Mouse (Mus musculus) spleen, embryonic (tissue): ENCODE results near the gene Gm44973.

Source experiments
- CTCF ChIA-PET: fragments of 350-600 bp; sonication (Branson Sonifier 250); formaldehyde crosslinking; loops from one replicate; lab custom pipeline; 2022; lab: Charles Lee

The Gm44973 gene

GRCm38 (mm10) chr7:5016057-5016456, 761 bp downstream of the Gm44973 start:
- CTCF ChIA-PET = interaction anchor here (0.8 to 1.2 kb wide), 3 partner anchors 31 to 109 kb away, joined by 3 to 4 read pairs (median 3); partner anchors contain the start of genes Rasl2-9 and U2af2

DNA sequence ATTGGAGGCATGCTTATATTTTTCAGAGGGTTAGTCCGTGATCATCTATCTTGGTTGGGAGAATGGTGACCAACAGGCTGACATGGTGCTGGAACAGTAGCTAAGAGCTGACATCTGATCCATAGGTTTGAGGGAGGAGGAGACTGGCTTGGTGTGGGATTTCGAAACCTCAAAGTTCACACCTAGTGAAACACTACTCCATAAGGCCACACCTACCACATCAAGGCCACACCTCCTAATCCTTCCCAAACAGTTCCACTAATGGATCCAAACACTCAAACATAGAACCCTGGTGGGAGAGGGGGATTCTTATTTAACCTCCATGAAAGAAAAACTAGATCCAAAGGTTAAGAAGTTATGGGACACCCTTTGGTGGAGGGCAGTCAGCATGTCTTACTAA, 1.6 kb downstream of the Gm44973 start:
- CTCF ChIA-PET = interaction anchor here (1.0 to 1.2 kb wide), 2 partner anchors 30 to 45 kb away, joined by 3 read pairs; partner anchors contain the start of gene U2af2

DNA sequence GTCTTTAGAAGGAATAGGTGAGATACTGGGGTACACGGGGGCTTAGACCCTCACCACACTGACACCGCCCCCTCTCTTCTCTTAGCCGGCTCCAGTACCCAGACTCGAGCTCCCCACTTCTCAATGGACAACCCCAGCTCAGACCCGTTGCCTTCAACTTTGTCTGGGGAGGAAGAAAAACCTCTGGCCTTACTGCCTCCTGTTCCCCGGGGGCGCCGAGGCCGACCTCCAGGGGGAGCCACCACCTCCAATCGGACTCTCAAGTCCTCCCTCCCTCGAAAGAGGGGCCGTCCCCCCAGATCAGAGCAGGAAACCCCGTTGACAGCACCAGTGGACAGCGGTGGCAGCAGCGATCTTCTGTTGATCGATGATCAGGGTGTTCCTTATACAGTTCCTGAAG, 2.1 kb downstream of the Gm44973 start:
- CTCF ChIA-PET = no interaction called here

DNA sequence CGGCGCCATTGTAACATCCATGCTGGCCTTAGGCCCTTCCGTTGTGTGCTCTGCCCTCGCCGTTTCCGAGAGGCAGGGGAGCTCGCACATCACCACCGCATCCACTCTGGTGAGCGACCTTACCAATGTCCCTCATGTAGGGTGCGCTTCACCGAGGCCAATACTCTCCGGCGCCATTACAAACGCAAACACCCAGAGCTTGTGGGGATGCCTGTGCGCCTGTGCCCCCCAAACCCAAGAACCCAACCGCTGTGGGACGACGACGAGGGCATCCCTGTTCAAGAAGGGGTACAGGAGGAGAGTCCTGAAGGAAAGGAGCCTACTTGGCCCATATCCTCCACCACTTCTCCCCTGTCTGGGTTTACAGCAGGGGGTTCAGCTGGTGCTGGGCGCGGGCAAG, 2.6 kb downstream of the Gm44973 start:
- CTCF ChIA-PET = interaction anchor here (0.5 kb wide), 1 partner anchor 44 kb away, joined by 3 read pairs; the partner anchor contains the start of gene U2af2

- CTCF ChIA-PET = interaction anchor here (0.7 to 1.2 kb wide), 3 partner anchors 32 to 1374 kb away, joined by 3 to 11 read pairs (median 4); partner anchors contain the start of genes Cnot3 and Zfp580
Measured at GRCm38 (mm10) chr7:5019576-5019975, 4.3 kb downstream of the Gm44973 start.

- CTCF ChIA-PET = interaction anchor here (0.7 to 1.2 kb wide), 3 partner anchors 31 to 1375 kb away, joined by 3 to 11 read pairs (median 4); partner anchors contain the start of genes Cnot3 and Zfp580
Measured at GRCm38 (mm10) chr7:5020000-5020681, 4.8 kb downstream of the Gm44973 start, which contains the start of the genes Zfp865 and Ccdc106. Zfp865 (plus strand) TSS chr7:5020376. Ccdc106 (plus strand) TSS chr7:5020553.

DNA sequence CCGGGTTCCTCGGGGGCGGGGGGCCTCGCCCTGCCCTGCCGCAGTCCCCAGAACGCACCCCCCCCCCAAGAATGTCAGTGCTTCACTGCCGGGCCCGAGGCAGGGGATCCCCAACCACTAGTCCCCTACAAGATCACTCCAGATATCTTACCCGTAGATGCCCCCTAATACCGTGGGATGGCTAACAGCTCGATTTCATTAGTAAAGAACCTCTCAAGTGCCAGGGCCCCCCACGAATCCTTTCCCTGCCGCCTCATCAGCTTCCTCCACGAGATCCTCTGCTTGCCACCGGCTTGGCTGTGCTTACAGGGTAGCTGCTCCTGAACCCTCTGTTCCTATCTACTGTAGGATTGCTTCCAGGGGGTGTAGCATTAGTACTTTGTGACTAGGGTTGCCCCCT, 5.4 kb downstream of the Gm44973 start:
- CTCF ChIA-PET = no interaction called here

DNA sequence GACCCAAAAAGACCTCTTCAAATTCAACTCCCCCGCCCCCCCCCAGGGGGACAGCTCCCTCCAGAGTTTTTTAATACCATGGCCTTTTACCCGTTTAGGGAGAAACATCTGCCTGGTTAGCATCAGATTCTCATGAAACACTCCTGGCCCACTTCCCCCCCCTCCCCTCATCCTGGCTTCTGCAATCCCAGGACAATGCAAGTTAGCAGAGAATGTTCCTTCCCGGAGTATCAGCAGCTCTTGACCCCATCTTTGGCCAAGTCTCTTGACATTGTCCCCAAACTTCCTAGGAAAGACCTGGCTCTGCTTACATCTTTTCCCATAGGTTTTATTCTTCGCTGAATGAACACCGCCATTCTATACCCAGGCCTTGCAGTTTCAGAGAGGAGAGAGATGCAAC, 5.9 kb downstream of the Gm44973 start:
- CTCF ChIA-PET = no interaction called here

- CTCF ChIA-PET = no interaction called here
Measured at GRCm38 (mm10) chr7:5029543-5029942, 14.2 kb downstream of the Gm44973 start.

- CTCF ChIA-PET = no interaction called here
Measured at GRCm38 (mm10) chr7:5029946-5030345, 14.7 kb downstream of the Gm44973 start.

GRCm38 (mm10) chr7:5030554-5031275, 15.4 kb downstream of the Gm44973 start:
- CTCF ChIA-PET = no interaction called here

GRCm38 (mm10) chr7:5031496-5031895, 16.2 kb downstream of the Gm44973 start:
- CTCF ChIA-PET = no interaction called here

GRCm38 (mm10) chr7:5033818-5034217, 18.5 kb downstream of the Gm44973 start, which contains the start of gene 4632433K11Rik:
4632433K11Rik (plus strand) TSS chr7:5034118.
- CTCF ChIA-PET = interaction anchor here (0.5 kb wide), 1 partner anchor 48 kb away, joined by 7 read pairs; no protein-coding TSS in a partner anchor

DNA sequence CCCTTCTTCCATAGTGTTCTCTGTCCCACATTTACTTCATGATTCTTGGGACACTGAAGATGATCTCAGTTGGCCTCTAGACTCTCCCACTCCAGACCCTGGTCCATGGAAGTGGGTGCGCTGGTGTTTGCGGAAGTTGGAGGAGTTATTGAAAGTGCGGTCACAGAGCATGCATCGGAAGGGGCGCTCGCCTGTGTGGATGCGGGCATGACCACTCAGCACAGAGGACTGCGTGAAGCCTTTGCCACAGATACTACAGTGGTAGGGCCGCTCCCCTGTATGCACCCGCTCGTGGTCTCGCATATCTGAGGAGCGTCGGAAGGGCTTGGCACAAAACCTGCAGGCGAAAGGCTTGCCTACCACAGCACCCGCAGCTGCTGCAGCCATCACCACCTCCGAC, 20.3 kb downstream of the Gm44973 start:
- CTCF ChIA-PET = no interaction called here

DNA sequence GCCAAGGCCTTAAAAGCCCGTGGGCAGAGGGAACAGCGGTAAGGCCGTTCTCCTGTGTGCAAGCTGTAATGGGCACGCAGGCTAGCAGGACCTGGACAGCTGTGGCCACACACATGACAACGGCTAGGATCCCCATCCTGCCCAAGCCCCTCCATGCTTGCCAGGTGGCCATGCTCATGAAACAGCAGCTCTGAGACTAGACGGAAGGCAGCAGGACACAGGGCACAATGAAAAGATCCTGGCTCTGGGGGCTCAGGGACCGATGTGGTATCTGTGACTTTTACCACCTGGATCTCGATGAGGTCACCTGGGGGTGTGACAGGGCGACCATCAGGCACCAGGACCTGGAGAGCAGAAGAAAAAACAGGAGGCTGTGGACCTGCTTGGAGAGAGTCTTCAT, 20.8 kb downstream of the Gm44973 start:
- CTCF ChIA-PET = no interaction called here

DNA sequence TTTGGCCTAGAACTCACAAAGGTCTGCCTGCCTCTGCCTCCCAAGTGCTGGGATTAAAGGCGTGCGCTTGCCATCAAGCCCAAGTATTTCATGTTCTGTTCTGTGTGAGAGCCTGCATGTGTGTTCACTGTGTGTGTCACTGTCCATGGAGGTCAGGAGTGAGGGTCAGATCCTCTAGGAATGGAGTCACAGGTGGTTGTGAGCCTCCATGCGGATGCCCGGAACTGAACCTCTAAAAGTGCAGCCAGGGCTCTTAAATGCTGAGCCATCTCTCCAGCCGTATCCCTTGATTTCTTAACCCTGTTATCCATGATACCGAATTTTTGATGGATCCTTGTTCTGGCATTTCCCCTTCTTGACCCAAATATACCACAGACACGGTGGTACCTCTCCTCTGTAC, 21.7 kb downstream of the Gm44973 start:
- CTCF ChIA-PET = interaction anchor here (0.6 kb wide), 1 partner anchor 916 kb away, joined by 4 read pairs; no protein-coding TSS in a partner anchor

- CTCF ChIA-PET = interaction anchor here (0.6 to 1.3 kb wide), 2 partner anchors 22 to 917 kb away, joined by 3 to 4 read pairs; no protein-coding TSS in a partner anchor
Measured at GRCm38 (mm10) chr7:5037467-5037866, 22.2 kb downstream of the Gm44973 start.

GRCm38 (mm10) chr7:5038109-5038732, 22.9 kb downstream of the Gm44973 start, which contains the start of gene Zfp784:
Zfp784 (minus strand) TSS chr7:5038446.
- CTCF ChIA-PET = interaction anchor here (1.3 kb wide), 1 partner anchor 21 kb away, joined by 3 read pairs; no protein-coding TSS in a partner anchor

DNA sequence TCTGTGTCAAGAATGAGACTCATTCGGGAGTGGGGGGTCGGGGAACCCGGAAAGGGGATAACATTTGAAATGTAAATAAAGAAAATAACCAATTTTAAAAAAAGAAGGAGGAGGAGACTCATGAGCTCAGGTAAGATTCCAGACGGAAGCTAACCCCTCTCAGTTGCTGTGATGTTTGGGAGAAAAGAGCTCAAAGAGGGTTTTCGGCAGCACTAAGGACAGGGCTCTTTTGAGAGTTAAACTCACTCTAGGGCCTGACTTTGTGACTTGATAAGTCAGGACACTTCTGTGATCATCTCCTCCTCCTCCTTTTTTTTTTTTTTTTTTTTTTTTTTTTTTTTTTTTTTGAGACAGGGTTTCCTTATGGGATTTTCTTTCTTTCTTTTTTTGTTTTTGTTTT, 23.6 kb downstream of the Gm44973 start:
- CTCF ChIA-PET = no interaction called here

GRCm38 (mm10) chr7:5044981-5045380, 29.7 kb downstream of the Gm44973 start:
- CTCF ChIA-PET = no interaction called here

GRCm38 (mm10) chr7:5046112-5046511, 30.8 kb downstream of the Gm44973 start:
- CTCF ChIA-PET = interaction anchor here (1.3 to 1.6 kb wide), 2 partner anchors 30 to 46 kb away, joined by 3 to 8 read pairs; no protein-coding TSS in a partner anchor
